Mouse (Mus musculus): Measurements from ENCODE around the gene Susd3. TPM values are rescaled to one million over a fixed set of nuclear protein-coding genes. Genes with fewer than 3 reads are reported as not detected.
A peak's percentile ranks its signal among the peaks of the same experiment; 100 is the strongest.

The Susd3 gene
- polyA plus RNA-seq, 1 experiment from 2014 or later = 0.94 TPM

GRCm38 (mm10) chr13:49218651-49219050, 29.9 kb downstream of the Susd3 start:
- Histone ChIP-seq H3K4me2 (replicated peaks) (no peak overlapping the region), H3K9ac (no peak overlapping the region), H3K4me3 (replicated peaks) (no peak overlapping the region), H3K27ac (no peak overlapping the region), H3K9me3 (no peaks in the 10 kb centered on the region), H3K36me3 (no peaks in the 10 kb centered on the region), H3K4me1 (replicated peaks) (peaks cover 22% of the 10 kb centered on the region), H3K27me3 (replicated peaks) (no peaks in the 10 kb centered on the region)
- ATAC-seq = no peak
- WGBS = 78% methylated on average over 3 of the region's 3 CpGs

- Histone ChIP-seq H3K27ac (no peak overlapping the region), H3K36me3 (no peaks in the 10 kb centered on the region), H3K4me1 (replicated peaks) (peaks cover 26% of the 10 kb centered on the region), H3K9me3 (no peaks in the 10 kb centered on the region), H3K9ac (no peak overlapping the region), H3K27me3 (replicated peaks) (no peaks in the 10 kb centered on the region), H3K4me2 (replicated peaks) (no peak overlapping the region; the same call in 1 of the 2 replicates), H3K4me3 (replicated peaks) (no peak overlapping the region)
- WGBS = 66% methylated on average over 9 of the region's 9 CpGs
- no peak for ATAC-seq
Measured at GRCm38 (mm10) chr13:49216808-49217561, 31.5 kb downstream of the Susd3 start.

GRCm38 (mm10) chr13:49216220-49216552, 32.3 kb downstream of the Susd3 start:
- no peaks in the 10 kb centered on the region for H3K36me3 ChIP-seq
- no peaks in the 10 kb centered on the region for H3K27me3 ChIP-seq (replicated peaks)
- H3K4me1 ChIP-seq (replicated peaks) = peaks cover 27% of the 10 kb centered on the region
- peak overlapping the region; percentile 82 for H3K27ac ChIP-seq
- peak; percentile 76 for ATAC-seq
- peak overlapping the region; percentile 91 for H3K4me3 ChIP-seq (replicated peaks)
- peak overlapping the region; percentile 87 for H3K4me2 ChIP-seq (replicated peaks)
- 4% methylated on average over 17 of the region's 17 CpGs for WGBS
- no peaks in the 10 kb centered on the region for H3K9me3 ChIP-seq
- peak overlapping the region; percentile 61 for H3K9ac ChIP-seq

- H3K27ac ChIP-seq = peak within 1 kb of the TSS; percentile 82
- H3K9me3 ChIP-seq = no peaks in the 10 kb centered on the region
- H3K27me3 ChIP-seq (replicated peaks) = no peaks in the 10 kb centered on the region
- H3K4me2 ChIP-seq (replicated peaks) = peak within 1 kb of the TSS; percentile 87
- H3K36me3 ChIP-seq = no peaks in the 10 kb centered on the region
- peak; percentile 95 for ATAC-seq
- H3K4me1 ChIP-seq (replicated peaks) = peaks cover 27% of the 10 kb centered on the region
- peak within 1 kb of the TSS; percentile 91 for H3K4me3 ChIP-seq (replicated peaks)
- WGBS = under 1% methylated on average over 74 of the region's 78 CpGs
- H3K9ac ChIP-seq = peak within 1 kb of the TSS; percentile 87
Measured at GRCm38 (mm10) chr13:49215504-49216219, 32.8 kb downstream of the Susd3 start, which contains the start of gene Card19. Gene Card19, minus strand, starts transcription at chr13:49216037.

GRCm38 (mm10) chr13:49215128-49215503, 33.4 kb downstream of the Susd3 start:
- H3K4me3 ChIP-seq (replicated peaks) = peak overlapping the region; percentile 91
- peak overlapping the region; percentile 87 for H3K4me2 ChIP-seq (replicated peaks)
- 12% methylated on average over 5 of the region's 5 CpGs for WGBS
- no peaks in the 10 kb centered on the region for H3K27me3 ChIP-seq (replicated peaks)
- H3K4me1 ChIP-seq (replicated peaks) = peaks cover 27% of the 10 kb centered on the region
- ATAC-seq = no peak; the same call in 1 of the 2 replicates
- H3K27ac ChIP-seq = peak overlapping the region; percentile 64; the same call in 1 of the 2 replicates
- H3K9ac ChIP-seq = peak overlapping the region; percentile 87
- no peaks in the 10 kb centered on the region for H3K9me3 ChIP-seq
- no peaks in the 10 kb centered on the region for H3K36me3 ChIP-seq

- peak overlapping the region; percentile 87 for H3K4me2 ChIP-seq (replicated peaks)
Measured at GRCm38 (mm10) chr13:49214454-49214853, 34.1 kb downstream of the Susd3 start.

GRCm38 (mm10) chr13:49213531-49213932, 35.0 kb downstream of the Susd3 start:
- 67% methylated on average over 4 of the region's 4 CpGs for WGBS
- Histone ChIP-seq H3K4me3 (replicated peaks) (no peak overlapping the region), H3K4me2 (replicated peaks) (no peak overlapping the region), H3K27me3 (replicated peaks) (no peaks in the 10 kb centered on the region), H3K4me1 (replicated peaks) (peaks cover 27% of the 10 kb centered on the region), H3K9me3 (no peaks in the 10 kb centered on the region), H3K36me3 (no peaks in the 10 kb centered on the region), H3K27ac (no peak overlapping the region), H3K9ac (no peak overlapping the region)
- ATAC-seq = no peak

More at GRCm38 (mm10) chr13:49214454-49214853, 34.1 kb downstream of the Susd3 start:
- Histone ChIP-seq H3K9ac (no peak overlapping the region), H3K27ac (no peak overlapping the region), H3K4me1 (replicated peaks) (peaks cover 27% of the 10 kb centered on the region), H3K36me3 (no peaks in the 10 kb centered on the region), H3K27me3 (replicated peaks) (no peaks in the 10 kb centered on the region), H3K4me3 (replicated peaks) (peak overlapping the region; percentile 91; the same call in 1 of the 2 replicates), H3K9me3 (no peaks in the 10 kb centered on the region)
- ATAC-seq = no peak
- WGBS = 82% methylated on average over 3 of the region's 3 CpGs

- H3K4me1 ChIP-seq (replicated peaks) = peaks cover 27% of the 10 kb centered on the region
- no peak overlapping the region for H3K9ac ChIP-seq
- H3K27ac ChIP-seq = no peak overlapping the region
- H3K27me3 ChIP-seq (replicated peaks) = no peaks in the 10 kb centered on the region
- 89% methylated on average over 4 of the region's 4 CpGs for WGBS
- no peak overlapping the region for H3K4me2 ChIP-seq (replicated peaks)
- H3K36me3 ChIP-seq = no peaks in the 10 kb centered on the region
- H3K4me3 ChIP-seq (replicated peaks) = no peak overlapping the region
- H3K9me3 ChIP-seq = no peaks in the 10 kb centered on the region
- no peak for ATAC-seq
Measured at GRCm38 (mm10) chr13:49212711-49213500, 35.6 kb downstream of the Susd3 start.

GRCm38 (mm10) chr13:49209306-49209705, 39.2 kb downstream of the Susd3 start:
- Histone ChIP-seq H3K4me2 (replicated peaks) (no peak overlapping the region), H3K4me3 (replicated peaks) (no peak overlapping the region), H3K36me3 (0 out of 2 replicates have a peak, but pooled peaks cover 7% of the 10 kb centered on the region), H3K27me3 (replicated peaks) (no peaks in the 10 kb centered on the region), H3K27ac (no peak overlapping the region), H3K9ac (no peak overlapping the region), H3K4me1 (replicated peaks) (peaks cover 17% of the 10 kb centered on the region), H3K9me3 (no peaks in the 10 kb centered on the region)
- no peak for ATAC-seq
- 60% methylated on average over 7 of the region's 7 CpGs for WGBS

GRCm38 (mm10) chr13:49206341-49206740, 42.2 kb downstream of the Susd3 start:
- 0 out of 2 replicates have a peak, but pooled peaks cover 10% of the 10 kb centered on the region for H3K36me3 ChIP-seq
- ATAC-seq = no peak
- WGBS = 94% methylated on average over 2 of the region's 2 CpGs
- no peak overlapping the region for H3K4me2 ChIP-seq (replicated peaks)
- H3K9ac ChIP-seq = no peak overlapping the region
- 0 out of 2 replicates have a peak, but pooled peaks cover 6% of the 10 kb centered on the region for H3K4me1 ChIP-seq (replicated peaks)
- H3K4me3 ChIP-seq (replicated peaks) = no peak overlapping the region
- no peaks in the 10 kb centered on the region for H3K9me3 ChIP-seq
- no peak overlapping the region for H3K27ac ChIP-seq
- H3K27me3 ChIP-seq (replicated peaks) = no peaks in the 10 kb centered on the region

- 49% methylated on average over 13 of the region's 13 CpGs for WGBS
- ATAC-seq = peak; percentile 58
- H3K4me1 ChIP-seq (replicated peaks) = 0 out of 2 replicates have a peak, but pooled peaks cover 6% of the 10 kb centered on the region
- H3K4me3 ChIP-seq (replicated peaks) = no peak overlapping the region
- H3K27me3 ChIP-seq (replicated peaks) = no peaks in the 10 kb centered on the region
- H3K27ac ChIP-seq = no peak overlapping the region
- H3K9me3 ChIP-seq = no peaks in the 10 kb centered on the region
- H3K4me2 ChIP-seq (replicated peaks) = no peak overlapping the region
- H3K9ac ChIP-seq = no peak overlapping the region
- 0 out of 2 replicates have a peak, but pooled peaks cover 10% of the 10 kb centered on the region for H3K36me3 ChIP-seq
Measured at GRCm38 (mm10) chr13:49205381-49205998, 43.0 kb downstream of the Susd3 start.

Data from intestine, embryonic 15.5 days (tissue).